Mouse (Mus musculus) spleen, postnatal 0 days (tissue): Measurements from ENCODE around the gene Hcls1. TPM values are rescaled to one million over a fixed set of nuclear protein-coding genes. Genes with fewer than 3 reads are reported as not detected.

Experiments used
- polyA plus RNA-seq: library from polyadenylated mRNA; unstranded; fragments of >200 nt; fragmentation: Nextera tagmentation; extraction: Ambion mirVana; gene quantifications from 2 replicates; pipeline ENCODE4 v1.2.1, GENCODE M21; 2015

Gene Hcls1
- polyA plus RNA-seq, result 34.7 and 48.3 TPM in 2 replicates

GRCm38 (mm10) chr16:36934841-36935620, at the start of gene Hcls1:
Hcls1 (plus strand) TSS chr16:36934983.

GRCm38 (mm10) chr16:36989999-36990625, 55.3 kb downstream of the Hcls1 start, which contains the start of gene Fbxo40:
Fbxo40 (minus strand) TSS chr16:36990467.

GRCm38 (mm10) chr16:37011061-37011921, 76.5 kb downstream of the Hcls1 start, which contains the start of gene Polq:
Polq (plus strand) TSS chr16:37011786.

Other genes with a start within 250 kb of the Hcls1 start
- gene Ildr1, start 241.0 kb upstream of the Hcls1 start, polyA plus RNA-seq, result 0.14 and 0.25 TPM in 2 replicates
- gene Slc15a2, start 150.0 kb upstream of the Hcls1 start, polyA plus RNA-seq, result 0.25 and 6.1 TPM in 2 replicates
- gene Iqcb1, start 106.6 kb upstream of the Hcls1 start, polyA plus RNA-seq, result 9.8 and 10.5 TPM in 2 replicates
- 0.82 and 1.2 TPM in 2 replicates for gene Eaf2, start 60.0 kb upstream of the Hcls1 start, polyA plus RNA-seq
- 48.0 and 61.6 TPM in 2 replicates for gene Golgb1, start 59.8 kb upstream of the Hcls1 start, polyA plus RNA-seq
- 0.05 TPM in 1 of 2 replicates, not detected in the other for gene Fbxo40, start 55.5 kb downstream of the Hcls1 start, polyA plus RNA-seq
- 10.9 and 11.4 TPM in 2 replicates for gene Polq, start 76.8 kb downstream of the Hcls1 start, polyA plus RNA-seq